Mouse (Mus musculus) urinary bladder, adult 2 months (tissue): Measurements from ENCODE around the gene March4. TPM values are rescaled to one million over a fixed set of nuclear protein-coding genes. Genes with fewer than 3 reads are reported as not detected.

Experiments
- DNase-seq: peaks from one replicate; pipeline ENCODE4 v3.0.0; 2022; ENCODE audit warnings: low spot score
- polyA plus RNA-seq: library from polyadenylated mRNA; depleted of rRNA; stranded (reverse); fragments of >200 nt; gene quantifications from 2 replicates; pipeline ENCODE4 v1.2.3, GENCODE M21; 2012; rRNA removed

Gene March4
- 0.04 and 0.18 TPM in 2 replicates for polyA plus RNA-seq

- peak; percentile 44 for DNase-seq
These were observed at the start of gene March4 for GRCm38 (mm10) chr1:72536611-72537351. March4 (minus strand) TSS chr1:72536930.

- no peak for DNase-seq
These were observed 49.5 kb upstream of the March4 start for GRCm38 (mm10) chr1:72585971-72586875.

GRCm38 (mm10) chr1:72583906-72584305 is 47.2 kb upstream of the March4 start:
- no peak for DNase-seq

- peak; percentile 75 for DNase-seq
These were observed 46.4 kb upstream of the March4 start, which contains the start of gene Smarcal1 for GRCm38 (mm10) chr1:72582947-72583731. Smarcal1 (plus strand) TSS chr1:72583251.

GRCm38 (mm10) chr1:72578806-72579205 is 42.1 kb upstream of the March4 start:
- DNase-seq: no peak

- DNase-seq: no peak
These were observed 41.6 kb upstream of the March4 start for GRCm38 (mm10) chr1:72578351-72578750.

GRCm38 (mm10) chr1:72577481-72577922 is 40.8 kb upstream of the March4 start:
- DNase-seq: no peak

- no peak for DNase-seq
These were observed 38.4 kb upstream of the March4 start for GRCm38 (mm10) chr1:72575121-72575520.

GRCm38 (mm10) chr1:72574608-72575007 is 37.9 kb upstream of the March4 start:
- no peak for DNase-seq

- no peak for DNase-seq
These were observed 37.3 kb upstream of the March4 start for GRCm38 (mm10) chr1:72574047-72574446.

- DNase-seq: no peak
These were observed 32.0 kb upstream of the March4 start for GRCm38 (mm10) chr1:72568725-72569124.

- DNase-seq: no peak
These were observed 30.3 kb upstream of the March4 start for GRCm38 (mm10) chr1:72567056-72567455.

- DNase-seq: no peak
These were observed 27.7 kb upstream of the March4 start for GRCm38 (mm10) chr1:72564334-72564962.

GRCm38 (mm10) chr1:72558625-72559024 is 21.9 kb upstream of the March4 start:
- DNase-seq: no peak

- DNase-seq: no peak
These were observed 19.7 kb upstream of the March4 start for GRCm38 (mm10) chr1:72556471-72556870.

- DNase-seq: no peak
These were observed 13.6 kb upstream of the March4 start for GRCm38 (mm10) chr1:72550317-72550716.

GRCm38 (mm10) chr1:72538266-72538665 is 1.5 kb upstream of the March4 start:
- no peak for DNase-seq

GRCm38 (mm10) chr1:72535725-72536571 is 782 bp downstream of the March4 start:
- DNase-seq: no peak

- no peak for DNase-seq
These were observed 3.3 kb downstream of the March4 start for GRCm38 (mm10) chr1:72533439-72533838.

- DNase-seq: no peak
These were observed 3.8 kb downstream of the March4 start for GRCm38 (mm10) chr1:72532926-72533325.
